Mouse (Mus musculus) cortical plate, adult 2 months (tissue): ENCODE measurements at regions not wholly inside any gene's neighbourhood (a gene's known extent, or its start where the extent isn't known, plus 50 kb on each side); places are given as distances from the start of the nearest gene placed in this dataset.

Source experiments
- CTCF ChIP-seq: fragments of 200-500 bp; IDR thresholded peaks from 2 replicates; pipeline ENCODE4 v1.5.1; 2011; ENCODE audit warnings: mild to moderate bottlenecking, control low read depth, low read length; ENCODE audit not compliant: insufficient read depth; ENCODE audit errors: extremely low read depth
- POLR2A ChIP-seq: fragments of 200-500 bp; IDR thresholded peaks from 2 replicates; pipeline ENCODE4 v1.6.1; 2011; ENCODE audit warnings: mild to moderate bottlenecking, low read length, control low read depth; ENCODE audit not compliant: insufficient read depth; ENCODE audit errors: extremely low read depth

DNA sequence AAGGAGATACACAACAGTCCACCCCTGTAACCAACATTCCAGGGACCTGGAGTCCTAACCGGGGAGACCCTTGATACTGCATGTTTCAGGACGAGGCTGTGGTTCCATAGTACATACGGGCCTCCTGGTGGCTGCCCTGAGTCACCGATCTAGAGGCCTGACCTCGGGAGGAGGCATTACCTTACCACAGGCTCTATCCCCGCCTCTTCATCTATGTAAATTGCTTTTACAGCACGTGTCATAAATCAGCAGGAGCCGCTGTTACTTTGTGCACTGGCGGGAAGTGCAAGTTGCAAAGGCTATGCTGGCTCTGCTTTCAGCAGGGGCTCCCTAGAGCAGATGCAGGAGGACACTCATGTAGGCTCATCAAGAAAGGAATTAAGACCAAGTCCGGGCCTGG, 178.0 kb upstream of the Spdye4c start:
- TF ChIP-seq POLR2A (no peak), CTCF (no peak)
